14 mouse cellular contexts compared by ENCODE assay signal in the genomic region with DNA sequence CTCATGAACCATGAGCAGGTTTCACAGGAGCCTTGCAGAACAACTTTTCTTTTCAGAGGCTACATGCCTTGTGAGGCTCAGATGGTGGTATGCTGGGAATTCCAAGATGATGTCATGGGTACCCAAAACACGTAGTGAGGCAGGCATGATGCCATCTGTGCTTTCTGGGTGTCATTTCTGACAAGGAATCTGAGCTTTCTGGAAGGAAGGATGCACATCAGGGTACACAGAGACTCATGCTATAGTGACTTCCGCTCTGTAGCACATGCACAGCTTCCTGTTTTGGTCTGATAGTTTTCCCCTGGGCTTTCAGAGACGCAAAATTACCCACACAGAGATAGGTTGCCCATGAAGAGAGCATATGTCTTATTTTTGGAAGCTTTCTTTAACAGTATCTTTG.
DNase-seq lines count a peak whose midpoint lies in the region; ATAC-seq lines count a peak whose summit lies in the region.
"Had no signal": no experiment of that assay in that cellular context is flagged by ENCODE, and none has a peak within 500 bp of the region (broad histone marks: within the 10 kb centered on the region; RNA-seq: fewer than 3 reads in every experiment).

No protein-coding gene starts in this region.

- H3K27ac ChIP-seq in forebrain, embryonic 11.5 days (ENCODE audit: low read depth, low read length), result no peak overlapping the region
- H3K27ac ChIP-seq: embryonic facial prominence, embryonic 12.5 days; stomach, embryonic 15.5 days had no signal

- H3K9me3 ChIP-seq in forebrain, embryonic 11.5 days (ENCODE audit: control insufficient read depth, low read length), result no peaks in the 10 kb centered on the region
- H3K9me3 ChIP-seq: embryonic facial prominence, embryonic 12.5 days; stomach, embryonic 15.5 days had no signal

- no peaks in the 10 kb centered on the region for H3K4me1 ChIP-seq in forebrain, embryonic 11.5 days (replicated peaks; ENCODE audit: control insufficient read depth, insufficient read depth, low read length)
- H3K4me1 ChIP-seq: embryonic facial prominence, embryonic 12.5 days; stomach, embryonic 15.5 days had no signal

- no peak overlapping the region for H3K4me3 ChIP-seq in forebrain, embryonic 11.5 days (ENCODE audit: low read depth, low read length)
- H3K4me3 ChIP-seq: embryonic facial prominence, embryonic 12.5 days; stomach, embryonic 15.5 days had no signal

- peak; percentile 13 for DNase-seq in skeletal muscle tissue, adult 2 months (ENCODE audit: low read depth, low spot score)
- DNase-seq in thymus, postnatal 14 days, result peak; percentile 61
- no peak for DNase-seq in forebrain, embryonic 11.5 days (ENCODE audit: low spot score)
- no peak for DNase-seq in cerebellum, adult 8-10 months
- no peak for DNase-seq in gastrocnemius, postnatal 36 days
- DNase-seq: adrenal gland, adult 2 months; cerebellum, postnatal 25 days; heart, postnatal 10 days; kidney, postnatal 14 days; layer of hippocampus, postnatal 36 days had no signal

- no peaks in the 10 kb centered on the region for H3K27me3 ChIP-seq in forebrain, embryonic 11.5 days (ENCODE audit: control insufficient read depth, insufficient read depth, low read length)
- H3K27me3 ChIP-seq: embryonic facial prominence, embryonic 12.5 days; stomach, embryonic 15.5 days had no signal

- intact Hi-C loops in gastrocnemius, postnatal 36 days (cut with DNase I), result no loop called here

- WGBS in forebrain, embryonic 11.5 days, result 83% methylated on average over 3 of the region's 3 CpGs

- no peak overlapping the region for H3K9ac ChIP-seq in forebrain, embryonic 11.5 days (ENCODE audit: low read length)
- H3K9ac ChIP-seq: embryonic facial prominence, embryonic 12.5 days; stomach, embryonic 15.5 days had no signal

- ATAC-seq in CD4-positive, CD25-positive, alpha-beta regulatory T cell, adult 4 months, result peak; percentile 81
- peak; percentile 73 for ATAC-seq in granulocyte monocyte progenitor cell, adult 5-6 weeks (replicated peaks; ENCODE audit: poor library complexity, severe bottlenecking)
- no peak for ATAC-seq in forebrain, embryonic 11.5 days (replicated peaks; ENCODE audit: low FRiP score)

- no peak overlapping the region for H3K4me2 ChIP-seq in forebrain, embryonic 11.5 days (ENCODE audit: low read depth, low read length, severe bottlenecking)
- H3K4me2 ChIP-seq: embryonic facial prominence, embryonic 12.5 days; stomach, embryonic 15.5 days had no signal

- no peaks in the 10 kb centered on the region for H3K36me3 ChIP-seq in forebrain, embryonic 11.5 days (ENCODE audit: control insufficient read depth, insufficient read depth, low read length)
- H3K36me3 ChIP-seq: embryonic facial prominence, embryonic 12.5 days; stomach, embryonic 15.5 days had no signal

Comparison
In these comparisons a context has a peak if more than half of its experiments do, and no peak if none do; other contexts are left out.
1. DNase-seq: peak in skeletal muscle tissue, adult 2 months (single experiment) and thymus, postnatal 14 days (single experiment); none in forebrain, embryonic 11.5 days (single experiment), cerebellum, adult 8-10 months (single experiment) and gastrocnemius, postnatal 36 days (0 of 2).